Mouse (Mus musculus) kidney, postnatal 0 days (tissue): ENCODE measurements around the gene Sprr1a. TPM values are rescaled to one million over a fixed set of nuclear protein-coding genes. Genes with fewer than 3 reads are reported as not detected.

Experiments
- ATAC-seq: fragments of 200-750 bp; cut with Nextera tagmentation; replicated peaks from 2 replicates; pipeline ENCODE4 v1.8.0; 2017; ENCODE audit warnings: low read depth, moderate number of reproducible peaks, moderate TSS enrichment, moderate library complexity; ENCODE audit not compliant: low FRiP score
- DNase-seq: peaks from one replicate; pipeline ENCODE4 v3.0.0-alpha.2; 2016; ENCODE audit warnings: low spot score
- H3K27ac ChIP-seq: fragments of 300-500 bp; sonication (generic); 2 replicates; pipeline ENCODE4 v1.5.1; 2014; ENCODE audit warnings: mild to moderate bottlenecking
- H3K27me3 ChIP-seq: fragments of 300-500 bp; sonication (generic); 2 replicates; pipeline ENCODE4 v1.6.1; 2014; ENCODE audit warnings: low read length, mixed read lengths; ENCODE audit not compliant: insufficient read depth
- H3K36me3 ChIP-seq: fragments of 300-500 bp; sonication (generic); 2 replicates; pipeline ENCODE4 v1.6.1; 2014; ENCODE audit warnings: low read length, mixed read lengths; ENCODE audit not compliant: insufficient read depth
- H3K4me1 ChIP-seq: fragments of 300-500 bp; sonication (generic); replicated peaks from 2 replicates; pipeline ENCODE4 v1.6.1; 2014; ENCODE audit warnings: antibody characterized with exemption, low read length, mixed read lengths; ENCODE audit not compliant: insufficient read depth
- H3K4me2 ChIP-seq: fragments of 300-500 bp; sonication (generic); 2 replicates; pipeline ENCODE4 v1.6.1; 2014; ENCODE audit warnings: mild to moderate bottlenecking, low read length, moderate library complexity, mixed read lengths
- H3K4me3 ChIP-seq: fragments of 300-500 bp; sonication (generic); replicated peaks from 2 replicates; pipeline ENCODE4 v1.5.1; 2014; ENCODE audit warnings: low read depth, low read length
- H3K9ac ChIP-seq: fragments of 300-500 bp; sonication (generic); 2 replicates; pipeline ENCODE4 v1.6.1; 2014; ENCODE audit warnings: low read depth, low read length
- H3K9me3 ChIP-seq: fragments of 300-500 bp; sonication (generic); replicated peaks from 2 replicates; pipeline ENCODE4 v1.6.1; 2016; ENCODE audit warnings: low read length, inconsistent platforms, mixed read lengths
- CTCF ChIP-seq: IDR thresholded peaks from 2 replicates; pipeline ENCODE4 v1.5.1; 2016; ENCODE audit warnings: antibody characterized with exemption, low read depth, mild to moderate bottlenecking, moderate library complexity
- WGBS: fragments of 180-500 bp; shearing (Covaris S2); extraction: QIAGEN DNeasy Blood & Tissue Kit; methylation state at CpG from one replicate; pipeline ENCODE4 v1.1.7; 2014; 5-methylcytosine and 5-hydroxymethylcytosine counted together
- polyA plus RNA-seq: library from polyadenylated mRNA; unstranded; fragments of >200 nt; fragmentation: Nextera tagmentation; extraction: Ambion mirVana; gene quantifications from 2 replicates; pipeline ENCODE4 v1.2.1, GENCODE M21; 2015

Gene Sprr1a
- polyA plus RNA-seq, 1 experiment from 2014 or later = 137 TPM

DNA sequence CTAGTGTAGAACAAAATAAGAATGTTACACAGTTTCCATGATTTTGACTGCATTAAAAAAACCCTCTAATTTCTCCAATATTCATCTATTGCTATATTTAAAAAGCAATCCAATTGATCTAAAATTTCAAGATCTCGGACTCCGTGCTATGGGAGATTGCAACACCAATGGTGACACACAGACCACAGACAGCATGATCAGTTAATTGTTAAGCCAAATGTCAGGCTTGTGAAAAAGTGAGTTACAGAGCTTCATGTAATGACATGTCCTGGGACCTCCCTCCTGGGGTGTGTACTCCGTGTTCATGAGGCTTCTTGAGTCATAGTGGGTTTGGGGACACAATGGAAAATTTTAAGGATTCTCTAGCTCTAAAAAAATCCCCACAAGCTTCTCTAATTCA lies 45.5 kb downstream of the Sprr1a start:
- Histone ChIP-seq H3K27me3 (no peaks in the 10 kb centered on the region), H3K36me3 (no peaks in the 10 kb centered on the region), H3K4me2 (no peak overlapping the region), H3K4me3 (no peak overlapping the region), H3K27ac (no peak overlapping the region), H3K4me1 (no peaks in the 10 kb centered on the region), H3K9me3 (no peaks in the 10 kb centered on the region), H3K9ac (no peak overlapping the region)
- no peak for TF ChIP-seq CTCF
- ATAC-seq (no peak), DNase-seq (no peak)
- 79% methylated on average over 3 of the region's 3 CpGs for WGBS

DNA sequence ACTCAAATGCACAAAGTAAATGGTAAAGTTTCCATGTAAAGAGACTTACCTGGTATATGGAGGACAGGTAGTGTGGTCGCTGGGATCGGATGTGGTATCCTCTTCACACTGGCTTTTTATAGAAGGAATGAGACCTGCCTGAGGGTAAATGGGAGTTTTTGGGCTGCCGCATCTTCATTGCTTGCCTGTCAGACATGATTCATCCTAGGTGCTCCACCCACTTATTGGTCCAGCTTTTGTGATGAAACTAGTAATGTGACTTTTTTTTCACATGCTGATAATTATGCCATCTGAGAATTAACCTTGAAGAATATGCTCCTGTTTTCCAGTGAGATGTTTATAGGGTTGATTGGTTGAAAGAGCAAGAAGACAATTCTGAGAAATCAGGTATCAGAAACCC lies 47.0 kb downstream of the Sprr1a start, which contains the start of gene Sprr1b:
Gene Sprr1b, minus strand, starts transcription at position 101 of the 400 bp plus-strand sequence.
- no peaks in the 10 kb centered on the region for H3K36me3 ChIP-seq
- no peaks in the 10 kb centered on the region for H3K9me3 ChIP-seq
- DNase-seq = no peak
- H3K27ac ChIP-seq = no peak within 1 kb of the TSS
- no peak within 1 kb of the TSS for H3K4me2 ChIP-seq
- H3K27me3 ChIP-seq = no peaks in the 10 kb centered on the region
- no peak for TF ChIP-seq CTCF
- no peak within 1 kb of the TSS for H3K9ac ChIP-seq
- ATAC-seq = no peak
- H3K4me3 ChIP-seq = no peak within 1 kb of the TSS
- WGBS = 92% methylated on average over 3 of the region's 3 CpGs
- H3K4me1 ChIP-seq = no peaks in the 10 kb centered on the region

Other genes with a start within 250 kb of the Sprr1a start
- 1.2 and 6.0 TPM in 2 replicates for gene Sprr2a3, start 200.5 kb downstream of the Sprr1a start, polyA plus RNA-seq
- gene Sprr2b, start 169.3 kb downstream of the Sprr1a start, polyA plus RNA-seq = not detected in 2 replicates
- not detected in 2 replicates for gene Sprr2d, start 146.8 kb downstream of the Sprr1a start, polyA plus RNA-seq
- gene Sprr2e, start 133.8 kb downstream of the Sprr1a start, polyA plus RNA-seq = not detected in 2 replicates
- 30.3 and 58.0 TPM in 2 replicates for gene Sprr2f, start 120.7 kb downstream of the Sprr1a start, polyA plus RNA-seq
- gene Sprr2h, start 100.2 kb downstream of the Sprr1a start, polyA plus RNA-seq = not detected in 2 replicates
- gene Sprr2i, start 77.9 kb downstream of the Sprr1a start, polyA plus RNA-seq = not detected in 2 replicates
- not detected in 2 replicates for gene Sprr2j-ps, start 67.8 kb downstream of the Sprr1a start, polyA plus RNA-seq
- gene Gm9774, start 56.5 kb downstream of the Sprr1a start, polyA plus RNA-seq = 9.6 and 10.3 TPM in 2 replicates
- gene Sprr2k, start 53.3 kb downstream of the Sprr1a start, polyA plus RNA-seq = not detected in 2 replicates
- not detected in 2 replicates for gene Sprr1b, start 47.1 kb downstream of the Sprr1a start, polyA plus RNA-seq
- gene Sprr3, start 27.2 kb downstream of the Sprr1a start, polyA plus RNA-seq = 0.11 TPM in 1 of 2 replicates, not detected in the other
- not detected in 2 replicates for gene Sprr4, start 14.6 kb upstream of the Sprr1a start, polyA plus RNA-seq
- not detected in 2 replicates for gene 2310046K23Rik, start 48.6 kb upstream of the Sprr1a start, polyA plus RNA-seq
- gene Ivl, start 87.8 kb upstream of the Sprr1a start, polyA plus RNA-seq = 0.97 and 1.4 TPM in 2 replicates
- not detected in 2 replicates for gene Smcp, start 103.1 kb upstream of the Sprr1a start, polyA plus RNA-seq
- gene 2210017I01Rik, start 121.6 kb upstream of the Sprr1a start, polyA plus RNA-seq = not detected in 2 replicates
- gene Lce6a, start 135.8 kb upstream of the Sprr1a start, polyA plus RNA-seq = not detected in 2 replicates
- gene Lce1a1, start 162.4 kb upstream of the Sprr1a start, polyA plus RNA-seq = not detected in 2 replicates
- not detected in 2 replicates for gene Lce1b, start 171.0 kb upstream of the Sprr1a start, polyA plus RNA-seq
- not detected in 2 replicates for gene Lce1a2, start 184.4 kb upstream of the Sprr1a start, polyA plus RNA-seq
- not detected in 2 replicates for gene Lce1c, start 193.4 kb upstream of the Sprr1a start, polyA plus RNA-seq
- gene Lce1d, start 201.3 kb upstream of the Sprr1a start, polyA plus RNA-seq = not detected in 2 replicates
- gene Lce1e, start 223.2 kb upstream of the Sprr1a start, polyA plus RNA-seq = not detected in 2 replicates
- not detected in 2 replicates for gene Lce1f, start 234.5 kb upstream of the Sprr1a start, polyA plus RNA-seq